Mouse (Mus musculus) liver, embryonic 14.5 days (tissue): ENCODE measurements at regions not wholly inside any gene's neighbourhood (a gene's known extent, or its start where the extent isn't known, plus 50 kb on each side); places are given as distances from the start of the nearest gene placed in this dataset.

ENCODE experiments used
- CTCF ChIP-seq: IDR thresholded peaks from 2 replicates; pipeline ENCODE4 v1.5.1; 2016; ENCODE audit warnings: antibody characterized with exemption, low read depth, control low read depth
- EP300 ChIP-seq: IDR thresholded peaks from 2 replicates; pipeline ENCODE4 v1.6.1; 2016; ENCODE audit warnings: antibody characterized with exemption, low read depth

GRCm38 (mm10) chr11:40536236-40536765, 158.7 kb downstream of the Mat2b start:
- TF ChIP-seq CTCF (no peak), EP300 (no peak)
